Mouse (Mus musculus): ENCODE results near the gene Hecw1. TPM values are rescaled to one million over a fixed set of nuclear protein-coding genes. Genes with fewer than 3 reads are reported as not detected.

The Hecw1 gene
- under 1 TPM in 1 of 2 experiments, not detected in 1; 0.31 TPM for total RNA-seq (2021)
- long read RNA-seq, experiment 1: 0 reads
- long read RNA-seq, experiment 2: 0 reads

DNA sequence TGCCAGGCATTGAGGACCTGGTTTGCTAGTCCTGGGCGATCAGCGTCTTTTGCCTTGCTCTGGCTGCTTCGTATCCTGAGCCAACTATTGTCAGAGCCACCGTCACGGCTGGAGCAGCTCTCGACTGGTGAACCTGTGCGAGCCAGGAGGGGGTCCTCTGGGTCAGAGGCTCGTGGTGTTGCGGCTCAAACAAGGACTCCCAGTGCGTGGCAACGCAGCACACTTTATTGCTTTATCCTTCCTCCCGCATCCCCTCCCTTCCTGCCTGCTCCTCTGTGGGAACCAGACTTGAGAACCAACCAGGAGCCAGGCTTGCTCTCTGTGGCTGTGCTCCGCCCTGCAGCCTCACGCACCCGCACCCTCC is at the start of gene Hecw1:
Hecw1 (minus strand) TSS at position 323 of the 364 bp plus-strand sequence.
- intact Hi-C loops (cut with DNase I): no loop called here

DNA sequence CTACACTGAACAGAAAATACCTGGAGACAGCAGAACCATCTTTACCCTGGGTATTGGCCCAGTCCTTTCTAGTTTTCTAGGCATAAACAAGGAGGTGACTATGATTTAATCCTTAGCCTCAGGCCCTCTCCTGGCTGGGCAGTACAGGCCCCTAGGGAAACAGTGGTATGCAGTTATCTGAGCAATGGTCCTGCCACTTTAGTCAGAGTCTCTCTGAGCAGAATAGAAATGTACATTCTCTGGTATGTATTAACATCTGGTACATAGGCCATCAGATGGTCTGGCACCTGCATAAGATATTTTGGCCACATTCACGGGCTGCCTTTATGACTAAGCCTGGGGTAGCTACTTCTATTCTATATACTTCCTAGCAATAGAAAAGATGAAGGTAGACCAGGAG is 38.3 kb upstream of the Hecw1 start:
- intact Hi-C loops (cut with DNase I): no loop called here
- no peak for DNase-seq

More for the DNA sequence above, at the start of gene Hecw1:
- no peak for DNase-seq

DNA sequence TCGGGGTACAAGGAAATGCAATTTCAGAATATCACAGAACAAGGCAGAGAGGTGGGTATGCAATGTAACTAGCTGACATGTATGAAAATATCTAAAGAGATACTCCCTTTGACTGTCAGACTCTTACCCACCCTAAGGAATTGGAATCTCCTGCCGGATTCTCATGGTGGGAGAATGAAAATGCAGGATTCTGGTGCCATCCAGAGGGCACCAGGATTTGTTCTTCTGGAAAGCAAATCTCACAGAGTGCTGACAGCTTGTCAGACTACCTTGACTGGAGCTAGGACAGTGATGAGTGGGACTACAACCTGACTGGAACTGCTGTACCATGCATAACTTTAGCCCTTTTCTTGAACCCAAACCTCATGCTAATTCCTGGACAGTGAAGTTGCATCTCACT is 29.6 kb upstream of the Hecw1 start:
- DNase-seq: no peak
- intact Hi-C loops (cut with DNase I): no loop called here

DNA sequence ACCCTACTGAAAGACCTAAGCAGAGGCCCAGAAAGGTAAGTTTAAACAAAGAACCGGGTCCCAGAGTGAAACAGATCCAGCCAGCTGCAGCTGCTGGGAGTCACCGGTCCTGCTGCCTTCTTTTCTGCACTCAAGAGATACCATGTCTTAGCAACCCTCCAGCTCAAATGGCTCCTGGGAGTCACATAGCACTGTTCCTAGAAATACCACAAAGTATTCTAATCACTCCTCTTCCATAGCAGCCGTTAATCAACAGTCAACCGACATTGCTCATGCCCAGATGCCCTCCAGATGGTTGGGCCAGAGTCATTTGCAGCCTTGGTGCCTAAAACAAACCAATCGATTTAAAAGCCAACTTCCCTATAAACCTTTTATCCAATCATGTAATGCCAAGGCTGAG is 19.8 kb upstream of the Hecw1 start:
- no peak for DNase-seq
- intact Hi-C loops (cut with DNase I): no loop called here

DNA sequence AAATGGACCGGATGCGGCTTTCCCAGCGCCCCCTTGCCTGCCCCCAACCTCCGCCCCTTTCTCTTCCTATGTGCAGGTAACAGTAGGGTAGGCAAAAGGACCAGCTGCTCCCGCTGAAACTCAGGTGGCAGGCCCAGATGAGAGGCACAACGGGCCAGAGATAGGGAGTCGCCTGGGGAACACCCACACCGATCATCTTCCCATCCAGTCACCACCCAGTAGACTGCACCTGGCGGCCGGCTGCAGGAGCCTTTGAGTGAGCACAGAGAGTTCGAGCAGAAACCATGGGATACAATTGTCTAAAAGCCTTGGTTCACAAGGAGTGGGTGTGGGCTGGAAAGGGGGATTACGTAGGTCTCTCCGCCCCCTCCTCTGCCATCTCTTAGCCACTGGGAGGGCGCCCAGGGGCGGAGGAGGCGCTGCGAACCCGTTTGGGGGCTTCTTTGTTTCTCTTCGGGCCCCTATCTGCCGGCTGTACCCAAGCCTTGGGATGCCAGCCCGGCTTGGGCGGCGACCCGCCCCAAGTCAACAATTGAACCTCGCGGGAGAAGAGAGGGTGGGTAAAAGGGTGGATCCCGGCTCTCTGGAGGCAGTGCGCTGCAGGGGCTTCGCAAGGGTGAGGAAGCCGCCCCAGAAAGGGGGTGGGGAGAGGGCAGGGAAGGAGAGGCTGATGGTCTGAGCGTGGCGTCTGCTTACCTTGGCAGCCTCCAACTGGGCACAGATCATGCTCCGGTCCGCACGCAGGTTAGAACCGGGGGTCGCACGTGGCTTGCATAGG is 711 bp downstream of the Hecw1 start:
- DNase-seq: no peak
- intact Hi-C loops (cut with DNase I): no loop called here

DNA sequence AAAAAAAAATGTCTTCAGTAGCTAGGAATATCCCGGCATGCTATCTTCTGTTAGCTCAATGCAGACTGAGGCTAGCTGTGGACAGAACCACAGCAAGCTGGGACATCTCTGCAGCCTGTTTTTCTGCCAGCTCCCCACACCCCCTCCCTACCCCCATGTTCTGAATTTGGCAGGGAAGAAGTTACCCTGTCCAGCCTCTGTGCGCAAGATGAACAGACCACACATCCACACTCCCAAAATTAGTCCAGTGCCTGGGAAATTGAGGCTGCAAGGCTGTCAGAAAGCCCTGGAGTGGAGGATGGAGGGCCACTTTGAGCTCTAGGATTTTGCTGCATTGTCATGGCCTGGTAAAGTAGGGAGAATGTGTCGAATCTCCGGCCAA is 1.3 kb downstream of the Hecw1 start:
- intact Hi-C loops (cut with DNase I): no loop called here
- no peak for DNase-seq

DNA sequence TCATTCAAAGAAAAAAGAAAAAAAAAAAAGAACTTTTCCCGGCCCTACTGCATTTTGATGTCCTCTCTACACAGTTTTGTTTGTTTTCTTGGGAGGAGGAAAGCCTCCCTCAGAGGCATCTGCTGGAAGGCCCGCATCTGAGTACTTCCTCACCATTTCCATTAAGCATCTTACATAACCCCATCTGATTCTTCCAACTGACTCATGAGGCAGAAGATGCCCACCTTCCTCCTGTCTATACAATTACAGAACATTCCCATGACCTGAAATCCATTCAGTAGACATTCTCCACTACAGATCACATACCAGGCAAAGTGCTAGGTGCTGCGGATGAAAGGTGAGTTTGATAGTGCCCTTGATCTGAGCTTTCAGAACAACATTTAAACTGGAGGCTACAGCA is 3.4 kb downstream of the Hecw1 start:
- DNase-seq: no peak
- intact Hi-C loops (cut with DNase I): no loop called here

DNA sequence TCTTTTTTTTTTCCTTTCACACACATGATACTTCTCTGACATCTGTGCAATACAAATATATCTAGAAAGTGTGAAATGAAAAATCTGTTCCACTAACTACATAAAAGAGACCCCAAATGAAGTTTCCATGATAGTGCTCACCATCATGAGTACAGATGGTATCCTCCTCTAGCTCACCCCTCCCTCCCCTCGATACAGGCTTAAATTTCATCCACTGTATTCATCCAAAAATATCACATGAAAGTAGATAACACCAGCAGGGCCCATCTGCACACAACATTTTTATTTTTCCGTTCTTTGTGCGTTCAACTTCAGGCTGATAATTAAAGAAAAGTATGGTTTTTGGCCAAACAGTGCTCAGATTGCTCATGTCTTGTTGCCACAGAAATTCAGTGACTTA is 5.5 kb downstream of the Hecw1 start:
- intact Hi-C loops (cut with DNase I): no loop called here
- DNase-seq: no peak

DNA sequence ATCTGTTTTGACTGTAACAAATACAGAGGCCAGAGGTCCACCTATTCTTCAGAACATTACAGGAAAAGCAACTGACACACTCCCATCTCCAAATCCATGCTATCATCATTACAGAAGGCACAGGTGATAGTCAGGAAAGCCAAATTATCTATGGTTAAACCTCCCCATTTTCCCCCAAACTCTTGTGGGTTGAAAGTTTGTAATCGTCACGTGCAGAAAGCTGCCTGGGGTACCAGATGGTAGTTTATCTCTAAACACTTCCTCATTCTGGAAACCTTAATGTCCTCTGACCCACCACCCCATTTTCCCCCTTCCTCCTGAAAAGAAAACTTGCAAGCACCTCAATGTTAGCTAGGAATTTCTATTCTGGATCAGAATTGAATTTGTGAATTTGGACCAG is 7.9 kb downstream of the Hecw1 start:
- no peak for DNase-seq
- intact Hi-C loops (cut with DNase I): no loop called here

DNA sequence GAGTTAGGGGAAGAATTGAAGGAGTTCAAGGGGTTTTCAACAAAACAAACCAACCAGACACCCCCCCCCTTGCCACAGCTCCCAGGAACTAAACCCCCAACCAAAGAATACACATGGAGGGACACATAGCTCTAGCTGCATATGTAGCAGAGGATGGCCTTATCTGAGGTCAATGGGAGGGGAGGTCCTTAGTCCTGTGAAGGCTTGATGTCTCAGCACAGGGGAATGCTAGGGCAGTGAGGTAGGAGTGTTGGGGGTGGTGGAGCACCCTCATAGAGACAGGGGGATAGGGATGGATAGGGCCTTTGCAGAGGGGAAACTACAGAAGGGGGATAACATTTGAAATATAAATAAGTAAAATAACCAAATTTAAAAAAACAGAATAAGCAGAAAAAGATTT is 9.1 kb downstream of the Hecw1 start:
- no peak for DNase-seq
- intact Hi-C loops (cut with DNase I): no loop called here

DNA sequence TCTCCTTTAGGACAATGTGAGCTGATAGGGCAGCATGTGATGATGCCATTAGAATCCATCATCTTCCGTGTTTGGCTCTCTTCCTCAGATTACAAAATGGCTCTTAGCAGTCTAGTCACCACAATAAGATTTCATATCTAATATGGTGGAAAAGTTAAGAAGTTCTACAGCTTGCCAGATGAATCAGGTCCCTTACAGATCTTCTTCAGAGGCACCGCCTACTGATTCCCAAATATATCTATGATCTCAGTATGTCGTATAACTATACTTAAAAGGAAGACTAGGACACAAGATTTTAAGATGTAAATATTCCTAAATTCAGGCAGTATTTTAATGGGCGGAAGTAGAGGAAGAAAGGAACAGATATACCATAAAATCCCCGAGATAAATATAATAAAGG is 16.3 kb downstream of the Hecw1 start:
- intact Hi-C loops (cut with DNase I): no loop called here
- DNase-seq: no peak

DNA sequence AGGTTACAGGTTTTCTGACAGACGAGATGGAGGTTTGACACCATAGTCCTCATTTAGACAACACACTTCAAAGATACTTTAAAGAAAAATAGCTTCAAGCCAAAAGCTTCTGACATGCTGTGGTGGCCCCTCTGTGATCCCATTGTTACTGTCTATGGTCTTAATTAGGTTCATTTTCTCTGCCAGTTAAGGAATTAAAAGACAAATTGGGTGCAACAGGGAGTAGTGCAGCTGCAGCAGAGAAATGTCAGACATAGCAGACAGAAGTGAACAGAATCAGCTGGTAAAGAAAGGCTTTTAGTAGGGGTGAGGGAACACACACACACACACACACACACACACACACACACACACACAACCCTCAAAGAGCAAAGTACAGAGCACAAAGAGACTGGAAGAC is 22.8 kb downstream of the Hecw1 start:
- DNase-seq: no peak
- intact Hi-C loops (cut with DNase I): no loop called here

DNA sequence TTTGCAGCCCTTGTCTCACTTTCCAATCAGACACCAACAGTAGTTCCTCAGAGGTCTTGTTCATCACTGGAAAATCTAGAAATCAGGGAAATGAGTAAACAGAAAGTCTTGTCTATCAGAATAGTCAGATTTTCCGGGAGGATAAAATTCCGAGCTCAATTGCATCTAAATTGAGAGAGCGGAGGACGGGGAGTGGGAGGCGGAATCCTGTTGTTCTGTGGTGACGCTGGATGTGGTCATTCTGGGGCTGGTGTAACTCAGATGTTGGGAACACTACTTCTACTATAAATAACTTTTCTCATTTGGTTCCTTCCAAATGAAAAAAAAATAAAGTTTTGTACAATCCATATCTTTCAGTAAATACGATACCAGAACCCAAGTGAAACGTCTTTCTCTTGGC is 24.2 kb downstream of the Hecw1 start:
- no peak for DNase-seq
- intact Hi-C loops (cut with DNase I): no loop called here

DNA sequence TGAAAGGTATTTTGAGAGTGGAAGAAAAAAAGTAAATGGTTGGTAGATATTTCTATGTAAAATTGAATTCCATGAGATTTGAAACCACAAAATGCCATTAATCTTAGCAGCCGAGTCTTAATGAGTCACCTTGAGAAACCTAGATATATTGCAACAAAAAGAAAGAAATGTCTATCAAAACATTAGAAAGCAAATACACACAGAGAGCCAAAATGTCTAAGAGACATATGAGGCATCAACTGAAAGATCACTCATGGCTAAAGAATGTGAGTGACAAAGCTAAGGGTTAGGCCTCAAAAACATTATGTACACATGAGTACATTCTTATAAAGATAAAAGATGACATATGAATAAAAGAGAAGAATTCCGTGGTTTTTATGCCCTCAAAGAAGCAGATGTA is 26.1 kb downstream of the Hecw1 start:
- intact Hi-C loops (cut with DNase I): no loop called here
- no peak for DNase-seq

DNA sequence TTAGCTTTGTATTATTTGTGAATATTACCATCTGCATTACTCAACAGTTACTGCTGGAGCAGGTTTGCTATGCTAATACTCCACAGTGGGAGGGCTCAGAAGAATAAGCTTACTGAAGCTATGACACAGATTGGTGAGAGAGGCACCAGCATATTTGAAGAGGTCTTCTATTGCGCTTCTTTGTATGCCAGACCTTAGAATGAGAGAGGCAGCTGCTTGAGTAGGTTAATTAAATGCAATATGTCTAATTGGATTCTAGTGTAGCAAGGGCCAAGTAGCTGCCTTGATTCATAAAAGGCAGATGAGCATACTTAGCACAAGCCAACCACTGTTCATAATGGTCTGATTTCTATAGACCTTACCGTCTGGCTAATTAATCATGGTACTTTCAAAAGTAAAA is 35.2 kb downstream of the Hecw1 start:
- intact Hi-C loops (cut with DNase I): no loop called here
- DNase-seq: no peak

DNA sequence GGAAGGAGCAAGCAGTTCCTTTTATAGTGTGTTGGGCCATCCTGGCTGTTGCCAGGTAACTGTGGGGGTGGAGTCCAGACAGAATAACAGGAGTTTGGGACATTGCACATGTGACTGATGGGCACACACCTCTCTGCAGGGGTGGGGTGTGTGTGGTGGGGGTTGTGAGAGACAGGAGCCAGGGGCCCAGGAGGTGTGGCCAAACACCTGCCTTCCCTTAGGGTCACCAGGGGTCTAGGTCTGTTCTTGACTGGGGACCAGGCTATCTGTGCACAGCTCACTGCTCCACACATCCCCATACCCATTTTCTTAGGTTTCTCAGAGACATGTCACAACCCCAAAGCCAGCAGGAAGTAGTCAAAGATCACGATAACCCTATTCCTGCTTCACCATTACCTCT is 51.9 kb downstream of the Hecw1 start:
- DNase-seq: no peak
- intact Hi-C loops (cut with DNase I): no loop called here

DNA sequence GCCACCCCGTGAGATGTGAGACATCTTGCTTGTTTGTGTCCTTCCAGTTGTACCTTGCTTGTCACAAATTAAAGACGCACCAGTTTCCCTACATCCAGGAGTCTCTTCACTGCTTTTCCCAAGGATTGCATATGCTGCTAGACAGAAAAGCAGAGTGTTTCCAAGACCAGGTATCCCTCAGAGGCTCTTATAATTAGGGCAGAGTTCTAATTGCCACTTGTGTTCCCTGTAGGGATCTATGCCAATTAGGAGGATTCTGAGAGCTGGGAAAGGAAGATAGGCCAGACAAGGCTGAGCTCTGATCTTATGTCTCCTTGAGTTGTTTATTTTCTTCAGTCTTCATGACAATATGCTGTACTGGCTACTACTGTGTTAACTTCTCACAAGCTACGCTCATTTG is 55.5 kb downstream of the Hecw1 start:
- intact Hi-C loops (cut with DNase I): no loop called here

DNA sequence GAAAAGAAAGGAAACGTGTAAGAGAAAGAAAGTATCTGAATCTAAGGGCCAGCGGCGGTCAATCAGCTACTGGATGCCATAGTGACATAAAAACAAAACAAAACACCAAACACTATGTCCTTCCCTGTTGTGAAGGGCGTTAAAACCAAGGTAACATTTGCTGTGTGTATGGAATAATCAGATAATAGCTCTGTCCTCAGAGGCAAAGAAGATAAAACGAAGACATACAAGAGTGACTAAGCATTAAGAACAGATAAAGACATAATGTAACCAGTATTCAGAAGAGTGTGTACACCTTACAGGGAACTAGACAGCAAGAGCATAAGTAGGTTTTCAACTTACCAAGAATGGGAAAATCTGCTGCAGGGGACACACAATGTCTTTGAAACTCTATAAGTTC is 62.0 kb downstream of the Hecw1 start:
- intact Hi-C loops (cut with DNase I): no loop called here
- DNase-seq: no peak

More for the DNA sequence above, 55.5 kb downstream of the Hecw1 start:
- no peak for DNase-seq

DNA sequence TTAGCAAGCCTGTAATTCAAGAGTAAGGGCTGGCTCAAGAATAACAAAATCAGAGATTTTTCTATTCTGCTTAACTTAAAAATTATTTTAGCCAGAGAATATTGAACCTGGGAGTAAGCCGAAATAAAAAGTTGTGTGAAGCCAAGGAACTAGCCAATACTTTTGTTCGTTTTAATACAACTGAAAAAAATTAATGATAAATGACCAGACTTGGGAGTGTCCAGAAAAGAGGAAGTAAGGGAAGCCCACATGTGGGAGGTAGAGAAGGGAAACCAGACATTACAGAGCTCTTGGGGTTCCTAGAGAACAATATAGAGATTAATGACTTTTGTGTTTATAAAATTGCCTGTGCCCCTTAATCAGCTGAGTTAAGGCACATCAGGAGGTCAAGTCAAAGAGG is 66.0 kb downstream of the Hecw1 start:
- DNase-seq: no peak
- intact Hi-C loops (cut with DNase I): no loop called here

DNA sequence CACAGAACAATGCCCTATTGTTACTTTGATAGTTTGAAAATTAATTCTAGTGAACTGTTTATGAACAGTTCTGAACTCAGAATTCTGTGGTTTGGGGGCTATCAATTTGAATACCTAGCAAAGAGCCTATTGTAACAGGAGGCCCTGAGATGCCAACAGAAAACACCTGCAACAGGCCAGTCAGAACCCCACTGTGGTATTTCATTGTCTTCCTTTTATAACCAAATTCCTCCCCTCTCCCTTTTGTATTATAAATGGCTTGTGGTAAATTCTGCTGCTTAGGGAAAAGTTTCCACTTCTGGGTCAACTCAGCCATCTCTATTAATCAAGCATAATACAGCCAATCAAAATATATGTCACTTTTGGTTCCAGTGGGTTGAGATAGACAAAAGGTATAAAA is 83.5 kb downstream of the Hecw1 start:
- intact Hi-C loops (cut with DNase I): no loop called here
- DNase-seq: no peak

DNA sequence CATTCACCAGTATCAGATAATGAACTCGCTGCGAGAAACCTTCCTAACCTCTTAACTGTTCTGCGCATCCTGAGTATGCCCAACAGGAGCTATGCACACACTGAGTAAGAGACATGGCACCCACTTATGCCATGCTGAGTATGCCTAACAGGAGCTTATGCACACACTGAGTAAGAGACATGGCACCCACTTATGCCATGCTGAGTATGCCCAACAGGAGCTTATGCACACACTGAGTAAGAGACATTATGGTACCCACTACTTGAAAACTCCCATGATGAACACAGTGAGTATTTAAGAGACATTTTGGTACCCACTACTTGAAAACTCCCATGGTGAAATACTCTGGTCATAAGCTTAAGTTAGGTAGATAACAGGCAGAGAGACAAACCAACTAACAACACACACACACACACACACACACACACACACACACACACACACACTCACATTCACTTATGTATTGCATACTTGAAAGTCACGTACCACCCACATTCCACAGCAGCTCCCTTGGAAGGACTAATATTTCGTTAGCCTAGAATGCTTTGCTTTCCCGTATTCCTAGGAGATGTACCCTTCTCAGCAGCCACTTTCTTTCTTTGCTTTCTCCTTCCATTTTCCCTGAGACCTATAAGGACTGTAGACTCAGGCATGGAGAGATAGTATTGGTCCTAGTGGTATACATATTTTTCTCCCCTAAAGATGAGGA is 94.0 kb downstream of the Hecw1 start:
- intact Hi-C loops (cut with DNase I): no loop called here
- DNase-seq: no peak

DNA sequence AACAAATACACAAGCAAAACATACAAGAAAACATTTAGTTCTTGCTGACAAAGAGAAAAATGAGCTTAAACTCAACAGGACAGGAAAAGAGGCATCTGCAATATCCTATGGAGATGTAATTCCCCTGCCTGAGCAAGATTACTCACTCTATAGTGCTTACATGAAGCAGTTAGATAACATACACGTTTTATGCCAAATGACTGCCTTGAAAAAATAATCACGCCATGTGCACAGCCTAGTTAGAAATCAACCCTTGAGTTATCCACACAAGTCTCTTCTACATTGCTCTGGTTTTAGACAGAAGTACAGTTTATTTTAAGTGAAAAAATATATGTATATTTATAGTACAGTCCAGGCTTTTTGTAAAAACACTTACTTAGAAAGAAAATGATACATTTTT is 98.2 kb downstream of the Hecw1 start:
- intact Hi-C loops (cut with DNase I): no loop called here
- DNase-seq: no peak
